Mouse (Mus musculus) forebrain, embryonic 14.5 days (tissue): ENCODE measurements around the gene Mylip. TPM values are rescaled to one million over a fixed set of nuclear protein-coding genes. Genes with fewer than 3 reads are reported as not detected.

Source experiments
- ATAC-seq: fragments of 200-750 bp; cut with Nextera tagmentation; 2 replicates; pipeline ENCODE4 v1.8.0; 2017; ENCODE audit warnings: mild to moderate bottlenecking, moderate library complexity
- DNase-seq: peaks from one replicate; pipeline ENCODE4 v3.0.0-alpha.2; 2015; ENCODE audit warnings: low spot score
- H3K27ac ChIP-seq: fragments of 300-500 bp; sonication (generic); 2 replicates; pipeline ENCODE4 v1.5.1; 2014; ENCODE audit warnings: low read depth, mild to moderate bottlenecking, control low read depth, low read length, moderate library complexity
- H3K27me3 ChIP-seq: fragments of 300-500 bp; sonication (generic); replicated peaks from 2 replicates; pipeline ENCODE4 v1.6.1; 2014; ENCODE audit warnings: low read length, control low read depth, mixed read lengths; ENCODE audit not compliant: control insufficient read depth, insufficient read depth
- H3K36me3 ChIP-seq: fragments of 300-500 bp; sonication (generic); 2 replicates; pipeline ENCODE4 v1.6.1; 2014; ENCODE audit warnings: low read length, control low read depth; ENCODE audit not compliant: control insufficient read depth, insufficient read depth
- H3K4me1 ChIP-seq: fragments of 300-500 bp; sonication (generic); 2 replicates; pipeline ENCODE4 v1.6.1; 2014; ENCODE audit warnings: antibody characterized with exemption, low read length, control low read depth; ENCODE audit not compliant: control insufficient read depth, insufficient read depth
- H3K4me2 ChIP-seq: fragments of 300-500 bp; sonication (generic); 2 replicates; pipeline ENCODE4 v1.6.1; 2014; ENCODE audit warnings: mild to moderate bottlenecking, control low read depth, low read length
- H3K4me3 ChIP-seq: fragments of 300-500 bp; sonication (generic); 2 replicates; pipeline ENCODE4 v1.5.1; 2014; ENCODE audit warnings: low read depth, low read length, control low read depth
- H3K9ac ChIP-seq: fragments of 300-500 bp; sonication (generic); 2 replicates; pipeline ENCODE4 v1.6.1; 2014; ENCODE audit warnings: mild to moderate bottlenecking, low read length, control low read depth, moderate library complexity
- H3K9me3 ChIP-seq: fragments of 300-500 bp; sonication (generic); replicated peaks from 2 replicates; pipeline ENCODE4 v1.6.1; 2016; ENCODE audit warnings: low read length, control low read depth, mixed read lengths; ENCODE audit not compliant: control insufficient read depth
- whole genome bisulfite sequencing: fragments of 180-500 bp; shearing (Covaris S2); extraction: QIAGEN DNeasy Blood & Tissue Kit; methylation state at CpG from one replicate; pipeline ENCODE4 v1.1.7; 2014; 5-methylcytosine and 5-hydroxymethylcytosine counted together
- polyA plus RNA-seq: library from polyadenylated mRNA; unstranded; fragments of >200 nt; fragmentation: Nextera tagmentation; extraction: Ambion mirVana; gene quantifications from 2 replicates; pipeline ENCODE4 v1.2.1, GENCODE M21; 2014

Mylip gene
- polyA plus RNA-seq, 1 experiment from 2014 or later, result 1.2 TPM

DNA sequence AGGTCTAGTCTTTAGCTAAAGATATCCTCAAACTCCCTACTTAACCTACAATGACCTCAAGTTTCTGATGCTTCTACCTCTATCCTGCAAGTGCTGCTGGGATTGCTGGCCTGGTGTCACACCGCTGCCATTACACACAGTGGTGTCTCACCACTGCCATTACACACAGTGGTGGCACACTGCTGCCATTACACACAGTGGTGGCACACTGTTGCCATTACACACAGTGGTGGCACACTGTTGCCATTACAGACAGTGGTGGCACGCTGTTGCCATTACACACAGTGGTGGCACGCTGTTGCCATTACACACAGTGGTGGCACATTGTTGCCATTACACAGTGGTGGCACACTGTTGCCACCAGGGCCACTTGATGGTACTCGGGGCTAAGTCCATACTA is 2.3 kb upstream of the Mylip start:
- H3K4me3 ChIP-seq, result no peak overlapping the region
- H3K36me3 ChIP-seq, result no peaks in the 10 kb centered on the region
- DNase-seq (no peak), ATAC-seq (no peak)
- H3K9me3 ChIP-seq, result no peaks in the 10 kb centered on the region
- H3K4me2 ChIP-seq, result no peak overlapping the region
- H3K4me1 ChIP-seq, result peaks cover 10% of the 10 kb centered on the region
- peaks cover 2% of the 10 kb centered on the region; the same call in 1 of the 2 replicates for H3K27me3 ChIP-seq
- H3K27ac ChIP-seq, result no peak overlapping the region
- no peak overlapping the region for H3K9ac ChIP-seq
- 97% methylated on average over 4 of the region's 4 CpGs for WGBS

GRCm38 (mm10) chr13:45388254-45388805 is 1.2 kb upstream of the Mylip start:
- Histone ChIP-seq H3K27ac (no peak overlapping the region), H3K4me3 (no peak overlapping the region), H3K4me1 (peaks cover 10% of the 10 kb centered on the region), H3K9me3 (no peaks in the 10 kb centered on the region), H3K36me3 (no peaks in the 10 kb centered on the region), H3K4me2 (no peak overlapping the region), H3K9ac (no peak overlapping the region), H3K27me3 (peaks cover 2% of the 10 kb centered on the region; the same call in 1 of the 2 replicates)
- 77% methylated on average over 16 of the region's 16 CpGs for WGBS
- ATAC-seq (no peak), DNase-seq (no peak)

- H3K36me3 ChIP-seq, result no peaks in the 10 kb centered on the region
- no peak overlapping the region for H3K27ac ChIP-seq
- peak overlapping the region; percentile 97 for H3K4me2 ChIP-seq
- H3K27me3 ChIP-seq, result peaks cover 2% of the 10 kb centered on the region; the same call in 1 of the 2 replicates
- ATAC-seq (no peak), DNase-seq (no peak)
- 0 out of 2 replicates have a peak overlapping the region, but pooled peaks have one; percentile 21 for H3K9ac ChIP-seq
- H3K4me1 ChIP-seq, result peaks cover 10% of the 10 kb centered on the region
- no peaks in the 10 kb centered on the region for H3K9me3 ChIP-seq
- peak overlapping the region; percentile 46 for H3K4me3 ChIP-seq
- WGBS, result 37% methylated on average over 4 of the region's 4 CpGs
Measured at GRCm38 (mm10) chr13:45388889-45389288, 653 bp upstream of the Mylip start.

DNA sequence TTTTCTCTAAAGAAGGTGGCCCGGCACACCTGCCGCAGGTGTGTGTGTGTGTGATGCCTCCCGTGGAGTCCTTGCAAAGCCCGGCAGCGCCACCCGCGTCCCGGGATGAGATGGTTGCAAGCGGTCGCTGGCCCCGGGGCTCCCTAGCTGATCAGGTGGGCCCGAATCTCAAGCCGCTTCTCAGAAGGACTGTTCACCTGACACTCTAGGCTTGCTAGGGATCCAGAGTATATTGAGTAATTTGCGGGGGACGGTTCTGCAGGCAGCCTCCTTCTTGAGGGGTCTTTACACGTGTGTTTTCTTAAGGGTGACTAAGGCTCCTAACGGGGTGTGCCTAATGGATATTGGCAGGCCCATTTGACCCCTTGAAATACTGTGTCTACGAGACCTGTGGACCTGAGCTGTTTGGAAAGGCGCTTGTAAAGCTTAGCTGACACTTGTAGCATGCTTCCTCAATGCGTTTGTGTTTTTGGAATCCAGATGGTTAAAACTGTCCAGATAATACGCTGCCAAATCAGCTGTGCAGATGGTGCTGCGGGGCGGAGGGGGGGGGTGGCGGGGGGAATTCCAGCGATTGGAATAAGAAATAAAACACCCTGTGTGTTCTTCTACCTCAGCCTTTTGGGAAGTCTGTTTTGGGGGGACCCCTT is 895 bp downstream of the Mylip start:
- 5% methylated on average over 25 of the region's 25 CpGs for WGBS
- Histone ChIP-seq H3K27me3 (peaks cover 2% of the 10 kb centered on the region; the same call in 1 of the 2 replicates), H3K27ac (no peak overlapping the region), H3K36me3 (no peaks in the 10 kb centered on the region), H3K9me3 (no peaks in the 10 kb centered on the region), H3K4me2 (peak overlapping the region; percentile 97), H3K4me1 (peaks cover 10% of the 10 kb centered on the region), H3K9ac (peak overlapping the region; percentile 72), H3K4me3 (peak overlapping the region; percentile 46)
- ATAC-seq, result no peak
- peak; percentile 54 for DNase-seq

DNA sequence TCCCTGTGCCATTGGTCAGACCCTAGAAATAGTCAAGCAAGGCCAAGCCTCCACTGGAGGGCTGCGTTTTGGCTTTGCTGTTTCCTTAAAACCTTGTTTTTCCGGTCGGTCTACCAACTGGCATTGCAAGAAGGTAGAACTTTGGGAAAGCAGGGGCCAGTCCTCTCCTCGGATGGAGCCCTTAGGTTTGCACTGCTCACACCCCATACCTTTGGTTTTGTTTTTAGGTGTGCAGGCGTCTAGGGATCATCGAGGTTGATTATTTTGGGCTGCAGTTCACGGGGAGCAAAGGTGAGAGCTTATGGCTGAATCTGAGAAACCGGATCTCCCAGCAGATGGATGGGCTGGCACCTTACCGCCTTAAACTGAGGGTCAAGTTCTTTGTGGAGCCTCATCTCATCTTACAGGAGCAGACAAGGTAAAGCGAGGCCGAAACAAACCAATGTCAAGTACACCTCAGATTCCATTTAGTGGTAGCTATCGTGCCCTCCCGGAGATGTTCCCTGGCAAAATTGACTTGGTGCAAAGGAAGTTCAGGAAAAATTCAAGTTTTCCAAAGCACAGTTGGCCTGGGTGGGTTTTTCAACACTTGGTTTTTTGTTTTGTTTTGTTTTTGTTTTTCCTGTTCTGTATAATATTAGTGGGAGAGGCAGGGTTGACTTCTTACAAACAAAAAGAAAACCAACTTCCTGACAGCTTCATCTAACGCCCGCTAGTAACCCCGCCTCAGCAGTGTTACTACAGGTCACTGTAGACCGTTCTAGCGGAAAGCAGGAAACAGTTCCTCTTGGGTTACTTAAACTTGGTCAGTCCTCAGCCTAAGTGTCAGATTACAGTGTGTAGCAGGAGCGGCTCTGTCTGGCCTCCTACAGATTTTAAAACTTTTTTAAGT is 1.7 kb downstream of the Mylip start:
- no peak for DNase-seq
- H3K4me3 ChIP-seq, result peak overlapping the region; percentile 46; the same call in 1 of the 2 replicates
- H3K27ac ChIP-seq, result no peak overlapping the region
- peaks cover 10% of the 10 kb centered on the region for H3K4me1 ChIP-seq
- H3K9me3 ChIP-seq, result no peaks in the 10 kb centered on the region
- WGBS, result 71% methylated on average over 19 of the region's 19 CpGs
- peak overlapping the region; percentile 26; the same call in 1 of the 2 replicates for H3K9ac ChIP-seq
- no peaks in the 10 kb centered on the region for H3K36me3 ChIP-seq
- H3K27me3 ChIP-seq, result peaks cover 2% of the 10 kb centered on the region; the same call in 1 of the 2 replicates
- no peak for ATAC-seq
- peak overlapping the region; percentile 97 for H3K4me2 ChIP-seq

DNA sequence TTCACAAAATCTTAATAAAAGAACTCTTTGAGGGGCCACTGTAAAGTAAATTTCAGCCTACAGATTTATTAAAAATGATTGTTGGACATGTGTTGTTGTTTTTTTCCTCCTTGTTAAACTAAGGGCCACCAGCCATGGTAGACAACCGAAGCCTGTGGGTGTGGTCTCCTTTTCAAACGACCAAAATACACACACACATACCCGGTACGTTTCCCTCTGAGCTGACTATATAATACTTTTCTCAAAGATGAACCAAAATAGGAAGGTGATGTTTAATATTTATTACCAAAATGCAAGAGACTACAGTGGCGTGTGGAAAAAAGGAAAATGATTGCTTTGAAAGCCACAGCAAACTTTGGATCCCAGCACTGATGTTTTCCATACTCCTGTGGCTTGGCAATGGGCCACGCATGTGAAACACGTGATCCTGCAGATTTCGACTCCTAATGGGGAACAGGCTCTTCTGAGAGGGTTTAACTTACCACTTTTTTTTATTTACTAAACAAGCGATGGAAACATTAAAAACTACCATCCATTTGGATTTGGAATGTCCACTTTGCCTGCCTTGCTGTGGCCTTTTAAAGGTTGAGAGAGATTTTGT is 2.4 kb downstream of the Mylip start:
- Histone ChIP-seq H3K9me3 (no peaks in the 10 kb centered on the region), H3K4me1 (peaks cover 10% of the 10 kb centered on the region), H3K27ac (no peak overlapping the region), H3K4me2 (no peak overlapping the region), H3K9ac (no peak overlapping the region), H3K4me3 (no peak overlapping the region), H3K27me3 (peaks cover 2% of the 10 kb centered on the region; the same call in 1 of the 2 replicates), H3K36me3 (no peaks in the 10 kb centered on the region)
- DNase-seq (peak; percentile 35), ATAC-seq (no peak)
- 59% methylated on average over 9 of the region's 9 CpGs for WGBS

- H3K27ac ChIP-seq, result no peak overlapping the region
- DNase-seq (no peak), ATAC-seq (no peak)
- H3K36me3 ChIP-seq, result no peaks in the 10 kb centered on the region
- no peak overlapping the region for H3K4me2 ChIP-seq
- peaks cover 10% of the 10 kb centered on the region for H3K4me1 ChIP-seq
- WGBS, result 58% methylated on average over 8 of the region's 8 CpGs
- no peaks in the 10 kb centered on the region for H3K9me3 ChIP-seq
- no peak overlapping the region for H3K9ac ChIP-seq
- no peak overlapping the region for H3K4me3 ChIP-seq
- H3K27me3 ChIP-seq, result 0 out of 2 replicates have a peak, but pooled peaks cover 2% of the 10 kb centered on the region
Measured at GRCm38 (mm10) chr13:45394221-45394768, 4.8 kb downstream of the Mylip start.

DNA sequence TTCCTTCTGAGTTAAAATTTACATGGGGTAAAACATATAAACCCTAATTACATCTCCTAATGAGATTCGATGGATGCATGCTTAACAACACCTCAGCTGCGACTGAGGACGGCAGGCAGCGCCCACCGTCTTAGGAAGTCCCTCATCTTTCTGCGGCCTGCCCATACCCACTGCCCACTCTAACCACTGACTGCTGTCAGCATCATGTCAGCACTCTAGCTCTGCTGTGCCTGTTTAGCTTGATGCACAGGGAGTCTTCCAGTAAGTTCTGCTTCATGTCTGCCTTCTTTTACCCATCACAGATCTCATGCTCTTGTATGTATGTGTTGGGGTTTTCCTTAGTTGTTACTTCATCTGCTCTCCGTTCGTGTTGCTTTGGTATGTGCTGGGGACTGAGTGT is 7.2 kb downstream of the Mylip start:
- no peak overlapping the region for H3K27ac ChIP-seq
- 91% methylated on average over 8 of the region's 8 CpGs for WGBS

More for the DNA sequence above, 7.2 kb downstream of the Mylip start:
- DNase-seq (no peak), ATAC-seq (no peak)
- H3K9ac ChIP-seq, result no peak overlapping the region
- H3K4me1 ChIP-seq, result no peaks in the 10 kb centered on the region
- no peaks in the 10 kb centered on the region for H3K9me3 ChIP-seq
- H3K36me3 ChIP-seq, result no peaks in the 10 kb centered on the region
- H3K4me3 ChIP-seq, result no peak overlapping the region
- H3K4me2 ChIP-seq, result no peak overlapping the region
- H3K27me3 ChIP-seq, result no peaks in the 10 kb centered on the region
